Mouse (Mus musculus): ENCODE data around the gene Slc25a25.

The Slc25a25 gene

DNA sequence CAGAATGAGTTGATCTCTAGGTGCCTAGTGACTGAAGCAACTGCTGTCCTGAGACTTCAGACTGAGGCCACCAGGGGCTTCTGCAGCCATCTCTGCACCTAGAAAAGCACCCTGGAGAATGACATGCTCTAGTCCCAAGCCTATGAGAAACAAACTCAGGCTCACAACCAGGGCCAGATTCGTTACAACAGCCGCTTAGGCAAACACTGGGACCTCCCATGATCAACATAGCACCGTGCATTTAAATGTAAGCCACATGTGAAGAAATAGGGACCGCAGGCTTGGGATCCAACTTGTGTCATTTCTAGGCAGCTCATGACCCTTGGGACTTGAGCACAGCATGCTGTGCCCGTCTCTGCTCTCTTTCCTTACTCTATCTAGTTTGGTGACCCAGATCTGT lies 23.5 kb downstream of the Slc25a25 start:
- DNase-seq, result no peak

DNA sequence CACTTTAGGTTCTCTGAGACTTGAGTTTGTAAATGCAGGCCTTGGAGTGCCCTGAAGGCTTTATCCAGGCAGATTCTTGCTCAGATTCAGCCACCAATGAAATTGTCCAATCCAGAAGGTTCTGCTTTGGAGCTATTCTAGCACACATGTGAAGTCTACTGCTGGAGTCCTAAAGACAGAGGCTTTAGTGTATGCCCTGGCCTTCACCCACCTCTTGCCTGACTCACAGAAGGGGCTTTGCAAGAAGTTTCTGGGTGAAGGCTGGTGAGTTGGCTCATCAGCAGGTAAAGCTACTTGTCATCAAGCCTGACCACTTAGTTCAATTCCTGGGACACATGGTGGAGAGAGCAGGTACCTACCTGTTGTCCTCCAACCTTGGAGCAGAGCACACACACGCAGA lies 25.1 kb downstream of the Slc25a25 start:
- DNase-seq, result no peak

DNA sequence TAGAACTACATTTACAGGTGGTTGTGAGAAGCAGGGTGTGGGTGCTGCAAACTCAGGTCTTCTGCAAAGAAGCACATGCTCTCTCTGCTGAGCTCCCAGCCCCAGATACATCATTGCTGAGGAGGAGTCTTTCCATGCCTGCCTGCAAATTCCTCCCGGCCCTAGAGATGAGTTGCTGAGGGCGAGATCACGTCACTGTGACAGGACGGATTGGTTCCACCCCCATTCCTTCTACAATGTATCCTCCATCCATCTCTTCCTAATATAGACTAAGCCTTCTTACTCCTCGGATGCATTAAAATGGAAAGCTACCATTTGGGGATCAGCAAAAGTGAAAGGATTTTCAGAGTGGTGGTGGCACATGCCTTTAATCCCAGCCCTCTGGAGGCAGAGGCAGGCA lies 25.7 kb downstream of the Slc25a25 start:
- peak; percentile 71 for DNase-seq

DNA sequence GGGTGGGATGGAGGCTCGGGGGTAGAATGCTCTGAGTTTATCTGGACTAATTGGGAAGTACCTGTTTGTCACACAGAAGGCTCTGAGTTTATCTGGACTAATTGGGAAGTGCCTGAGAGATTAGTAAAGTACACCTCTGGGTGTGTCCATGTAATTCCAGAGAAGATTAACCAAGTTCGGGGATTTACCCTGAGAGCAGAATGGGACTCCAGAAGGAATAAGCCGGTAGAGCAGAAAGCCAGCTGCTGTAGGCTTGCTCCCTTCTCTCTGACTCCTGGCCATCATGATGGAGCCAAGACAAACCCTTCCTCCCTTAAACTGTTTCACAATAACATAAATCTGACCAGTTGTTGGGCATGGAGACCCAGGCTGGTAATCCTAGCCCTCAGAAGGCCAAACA lies 26.4 kb downstream of the Slc25a25 start:
- DNase-seq, result no peak

DNA sequence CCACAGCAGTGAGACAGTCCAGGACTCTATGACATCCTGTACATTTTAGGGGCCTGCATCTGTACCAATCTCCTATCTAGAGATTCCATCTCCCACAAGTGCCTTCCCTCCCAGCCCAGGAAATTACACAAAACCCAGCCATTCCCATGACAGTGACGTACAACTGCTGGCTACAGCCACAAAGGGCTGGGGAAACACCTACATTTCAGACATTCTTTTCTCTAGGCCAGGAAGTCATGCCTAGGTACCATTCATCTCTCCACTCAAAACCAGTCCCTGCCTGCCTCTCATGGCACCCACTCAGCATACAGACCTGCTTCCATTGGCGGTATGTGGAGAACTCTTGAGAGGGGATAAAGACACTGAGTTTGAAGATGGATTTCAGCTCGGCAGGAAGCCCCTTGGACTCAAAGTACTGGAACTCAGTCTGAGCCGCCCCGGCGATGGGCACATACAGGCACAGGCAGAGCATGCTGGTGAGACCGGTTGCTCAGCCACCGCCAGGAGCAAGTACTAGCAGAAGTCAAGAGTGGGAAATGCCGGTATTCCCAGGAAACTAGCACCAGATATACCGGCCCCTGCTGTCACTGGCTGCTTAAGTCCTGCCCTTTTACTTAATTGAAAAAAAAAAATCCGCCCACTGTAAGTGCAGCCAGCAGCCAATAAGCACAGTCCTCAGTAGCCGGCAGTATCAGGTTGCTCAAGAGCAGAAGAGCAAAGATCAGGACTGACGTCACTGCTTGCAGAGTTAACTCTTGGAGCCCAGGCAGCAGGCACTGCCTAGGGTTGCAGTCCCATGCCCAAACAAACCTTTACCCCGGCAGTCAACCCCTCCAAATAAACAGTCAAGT lies 27.5 kb downstream of the Slc25a25 start:
- DNase-seq, result peak; percentile 51

DNA sequence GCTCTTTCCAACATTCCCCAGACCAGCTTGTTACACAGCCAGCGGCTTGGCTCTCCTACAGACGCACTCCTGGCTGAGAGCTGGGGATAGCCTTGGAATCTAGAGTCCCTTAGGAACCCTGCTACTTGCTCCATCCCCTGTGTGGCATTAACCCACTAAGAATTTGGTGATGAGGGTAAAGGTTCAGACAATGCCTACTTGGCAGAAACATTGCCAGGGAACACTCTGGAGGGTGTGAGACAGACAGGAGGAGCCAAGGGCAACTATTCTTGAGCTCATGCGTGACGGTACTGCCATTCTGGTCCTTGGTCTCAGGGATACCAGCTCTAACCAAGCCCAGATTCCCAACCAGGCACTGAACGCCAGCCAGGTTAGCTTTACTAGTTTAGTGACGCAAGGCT lies 29.4 kb downstream of the Slc25a25 start:
- no peak for DNase-seq

DNA sequence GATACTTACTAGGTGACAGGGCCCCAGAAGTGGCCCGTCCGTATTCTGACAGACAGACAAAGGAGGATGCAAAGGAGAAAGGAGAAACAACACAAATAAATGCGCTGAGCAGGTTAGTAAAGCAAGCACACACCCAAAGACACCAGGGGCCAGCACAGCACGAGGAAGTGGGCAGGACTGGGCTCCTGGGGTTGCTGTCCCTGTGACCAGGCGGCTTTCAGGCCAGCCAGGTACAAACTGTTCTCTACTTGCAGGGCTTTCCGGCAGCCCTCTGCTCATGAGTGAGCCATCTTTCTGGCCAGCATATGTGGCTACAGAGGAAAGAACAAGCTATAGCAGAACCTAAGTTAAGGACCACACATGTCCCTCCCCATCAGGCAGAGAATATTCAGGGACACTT lies 30.6 kb downstream of the Slc25a25 start:
- no peak for DNase-seq

DNA sequence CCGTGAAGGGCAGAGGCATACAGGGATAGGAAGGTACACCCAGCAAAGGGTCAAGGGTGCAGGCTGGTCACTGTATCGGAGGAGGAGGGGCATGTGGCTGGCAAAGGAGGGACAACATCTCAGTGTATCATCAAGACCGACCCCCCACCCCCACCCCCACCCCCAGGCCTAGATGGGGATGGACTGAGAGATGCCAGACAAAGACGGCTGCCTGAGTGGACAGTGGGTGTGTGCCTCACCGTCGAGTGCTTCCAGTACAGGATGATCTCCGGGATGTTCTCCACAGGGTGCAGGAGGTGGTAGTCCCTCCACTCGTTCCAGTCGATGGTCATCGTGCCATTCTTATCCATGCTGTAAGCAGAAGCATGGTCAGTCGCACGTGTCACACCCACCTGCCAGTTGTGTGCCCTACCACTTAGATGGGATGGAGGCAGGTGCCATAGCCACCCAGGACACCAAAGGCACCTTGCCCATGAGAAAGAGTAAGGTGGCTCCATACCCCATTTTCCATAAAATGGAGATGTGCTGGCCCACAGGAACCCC lies 31.1 kb downstream of the Slc25a25 start:
- no peak for DNase-seq

DNA sequence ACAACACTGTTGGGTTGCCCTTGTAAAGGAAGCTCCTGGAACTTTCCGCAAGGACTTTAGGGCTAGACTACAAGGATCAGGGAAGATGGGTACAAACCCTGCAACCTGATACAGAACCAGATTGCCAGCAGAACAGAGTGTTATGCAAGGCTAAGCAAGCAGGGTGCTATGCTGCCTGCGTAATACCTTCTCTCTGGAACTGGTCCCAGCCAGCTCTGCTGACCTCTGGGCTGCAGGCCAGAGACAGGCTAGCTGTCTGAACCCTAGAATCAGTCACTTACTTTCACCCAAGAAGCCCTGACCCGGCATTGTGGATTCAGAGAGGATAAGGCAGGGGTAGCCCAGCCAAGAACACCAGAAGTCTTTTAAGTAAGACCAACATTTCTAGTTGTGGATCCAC lies 31.9 kb downstream of the Slc25a25 start:
- DNase-seq, result no peak

DNA sequence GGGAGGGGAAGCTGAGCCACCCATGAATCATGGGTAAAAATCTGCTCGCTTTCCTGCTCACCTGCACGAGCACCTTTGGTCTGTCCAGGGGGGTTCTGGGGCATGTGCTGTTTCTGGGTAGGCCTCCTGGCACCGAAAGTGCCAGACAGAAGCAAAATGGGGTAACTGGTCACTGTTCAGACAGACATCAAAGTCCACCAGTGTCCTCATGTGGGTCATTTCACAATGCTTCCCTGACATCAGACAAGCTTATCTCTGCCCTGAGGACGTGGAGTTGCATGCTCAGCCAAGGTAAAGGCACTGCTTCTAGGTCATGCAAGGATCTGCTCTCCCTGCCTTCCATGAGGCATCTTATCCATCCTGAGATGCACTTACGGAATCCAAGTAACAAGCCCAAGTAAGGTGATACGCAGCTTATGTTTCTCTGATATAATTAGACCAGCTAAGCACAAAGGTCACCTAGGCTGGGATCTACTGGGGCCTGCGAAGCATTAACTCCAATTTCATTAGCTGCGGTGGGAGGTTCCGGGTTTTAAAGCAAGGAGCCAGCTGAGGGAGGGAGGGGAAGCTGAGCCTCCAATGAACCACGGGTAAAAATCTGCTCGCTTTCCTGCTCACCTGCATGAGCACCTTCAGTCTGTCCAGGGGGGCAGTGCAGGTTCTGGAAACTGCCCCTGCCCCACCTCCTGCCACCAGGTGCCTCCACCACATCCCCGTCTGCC lies 32.7 kb downstream of the Slc25a25 start:
- no peak for DNase-seq

DNA sequence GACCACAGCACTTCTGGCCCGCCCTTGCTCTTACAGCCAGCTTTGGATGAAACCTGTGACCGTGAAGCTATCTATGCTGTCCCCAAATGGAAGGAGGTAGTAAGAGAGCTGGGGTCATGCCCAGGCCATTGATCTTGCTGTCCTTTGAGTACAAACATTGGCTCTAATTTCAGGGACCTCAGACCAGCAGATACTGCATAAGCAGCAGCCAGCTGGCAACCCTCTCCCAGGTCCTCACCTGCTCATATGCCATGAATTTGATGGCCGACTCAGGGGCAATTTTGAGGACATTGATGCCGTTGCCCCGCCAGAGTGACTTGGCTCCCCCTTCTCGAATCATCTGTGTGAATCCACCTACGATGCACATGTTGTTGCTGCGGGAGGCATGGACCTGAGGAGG lies 33.8 kb downstream of the Slc25a25 start:
- no peak for DNase-seq

DNA sequence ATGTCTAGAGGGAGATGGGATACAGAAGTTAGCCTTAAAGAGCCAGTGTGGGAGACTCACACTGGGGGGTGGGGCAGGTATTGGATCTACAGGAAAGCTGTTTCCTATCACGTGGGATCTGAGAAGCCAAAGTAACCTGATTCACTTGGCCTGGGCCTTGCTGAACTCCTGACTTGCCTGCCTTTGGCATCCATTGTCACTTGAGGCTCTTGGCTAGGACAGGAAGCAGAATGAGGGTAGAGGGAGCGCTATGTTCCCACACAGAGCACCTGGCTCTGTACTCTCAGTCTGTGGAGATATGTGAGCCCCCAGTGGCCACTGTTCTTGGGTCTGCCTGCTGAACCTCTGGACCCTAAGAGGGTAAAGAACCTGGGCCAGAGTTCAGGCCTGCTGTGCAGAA lies 34.7 kb downstream of the Slc25a25 start:
- no peak for DNase-seq

DNA sequence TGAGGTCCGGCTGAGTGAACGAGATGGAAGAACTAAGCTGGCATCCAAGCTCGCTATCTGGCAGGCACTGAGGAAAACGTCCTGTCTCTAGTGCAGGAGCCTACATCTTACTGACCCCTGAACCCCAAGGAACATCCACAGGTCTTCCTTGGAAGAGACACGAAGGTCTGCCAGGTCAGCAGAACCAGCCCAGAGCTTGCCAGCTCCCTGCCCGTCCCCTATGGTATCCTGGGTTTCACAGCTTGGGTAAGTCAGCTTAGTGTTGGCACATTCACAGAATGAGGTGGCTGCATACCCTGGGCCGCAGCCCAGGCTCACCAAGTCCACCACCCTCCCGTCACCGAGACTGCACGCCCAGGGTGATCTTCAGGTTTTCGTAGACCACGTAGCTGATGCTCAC lies 35.4 kb downstream of the Slc25a25 start:
- no peak for DNase-seq

DNA sequence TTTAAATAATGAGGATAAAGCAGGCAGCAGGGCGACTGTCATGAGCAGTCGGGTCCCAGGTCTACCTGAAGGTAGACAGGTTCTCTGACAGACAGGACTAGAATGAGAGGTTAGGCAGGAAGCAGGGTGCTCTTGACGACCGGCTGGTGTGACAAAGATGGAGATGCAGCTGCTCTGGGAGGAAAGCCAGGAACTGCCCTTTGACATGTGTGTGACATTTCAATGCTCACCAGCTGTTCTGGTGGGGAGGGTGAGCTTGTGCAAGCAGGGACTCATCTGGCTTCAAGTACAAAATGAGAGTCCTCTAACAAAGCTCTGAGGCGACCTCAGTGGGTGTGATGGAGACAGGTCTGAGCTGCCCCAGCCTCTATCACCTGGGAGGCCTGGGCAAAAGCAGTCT lies 37.3 kb downstream of the Slc25a25 start:
- no peak for DNase-seq

DNA sequence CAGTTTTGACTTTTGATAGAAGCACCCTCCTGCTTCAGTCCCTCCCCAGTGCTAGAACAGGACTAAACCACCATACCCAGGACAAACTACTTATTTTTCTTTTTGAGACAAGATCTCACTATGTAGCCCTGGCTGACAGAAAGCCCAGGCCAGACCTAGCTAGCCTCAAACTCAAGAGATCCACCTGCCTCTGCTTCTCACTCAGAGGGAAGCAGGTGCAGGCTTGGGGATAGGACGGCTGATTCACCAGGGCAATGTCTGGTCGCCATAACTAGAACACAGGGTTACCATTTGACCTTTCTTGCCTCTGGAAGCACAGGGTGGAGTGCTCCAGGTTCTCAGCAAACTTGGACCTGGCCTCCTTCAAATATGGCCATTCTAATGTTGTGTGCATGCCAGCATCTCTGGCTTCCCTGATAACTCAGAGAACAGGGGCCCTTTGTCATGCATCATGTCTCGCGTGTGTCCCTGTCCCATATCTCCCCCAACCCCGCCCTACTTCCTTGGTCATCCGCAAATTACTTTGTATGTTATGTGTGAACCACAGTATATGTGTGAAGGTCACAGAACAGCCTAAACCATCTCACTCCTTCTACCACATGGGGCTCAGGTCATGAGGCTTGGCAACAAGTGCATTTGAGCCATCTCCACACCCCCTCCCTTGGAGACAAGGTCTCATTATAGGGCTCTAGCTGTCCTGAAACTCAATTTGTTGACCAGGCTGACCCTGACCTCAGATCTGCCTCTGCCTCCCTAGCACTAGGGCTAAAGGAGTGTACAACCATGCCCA lies 38.3 kb downstream of the Slc25a25 start:
- no peak for DNase-seq

DNA sequence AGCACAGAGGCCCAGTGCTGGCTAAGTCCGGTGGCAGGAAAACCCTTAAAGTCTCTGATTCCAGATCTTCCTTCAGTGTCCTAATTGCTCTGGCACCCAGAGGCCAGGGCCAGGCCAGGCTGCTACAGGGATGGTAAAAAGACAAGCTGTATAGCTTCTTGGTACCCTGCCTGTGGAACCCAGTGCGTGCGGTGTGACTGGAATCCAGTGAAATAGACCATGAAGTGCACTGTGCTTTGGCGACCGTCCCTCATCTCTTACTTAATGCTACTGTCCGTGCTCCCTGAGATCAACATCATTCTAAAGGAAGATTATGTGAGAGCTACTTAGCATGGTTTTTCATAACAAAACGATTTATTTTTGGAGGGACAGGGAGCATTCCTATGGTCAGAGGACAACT lies 39.8 kb downstream of the Slc25a25 start:
- DNase-seq, result no peak

DNA sequence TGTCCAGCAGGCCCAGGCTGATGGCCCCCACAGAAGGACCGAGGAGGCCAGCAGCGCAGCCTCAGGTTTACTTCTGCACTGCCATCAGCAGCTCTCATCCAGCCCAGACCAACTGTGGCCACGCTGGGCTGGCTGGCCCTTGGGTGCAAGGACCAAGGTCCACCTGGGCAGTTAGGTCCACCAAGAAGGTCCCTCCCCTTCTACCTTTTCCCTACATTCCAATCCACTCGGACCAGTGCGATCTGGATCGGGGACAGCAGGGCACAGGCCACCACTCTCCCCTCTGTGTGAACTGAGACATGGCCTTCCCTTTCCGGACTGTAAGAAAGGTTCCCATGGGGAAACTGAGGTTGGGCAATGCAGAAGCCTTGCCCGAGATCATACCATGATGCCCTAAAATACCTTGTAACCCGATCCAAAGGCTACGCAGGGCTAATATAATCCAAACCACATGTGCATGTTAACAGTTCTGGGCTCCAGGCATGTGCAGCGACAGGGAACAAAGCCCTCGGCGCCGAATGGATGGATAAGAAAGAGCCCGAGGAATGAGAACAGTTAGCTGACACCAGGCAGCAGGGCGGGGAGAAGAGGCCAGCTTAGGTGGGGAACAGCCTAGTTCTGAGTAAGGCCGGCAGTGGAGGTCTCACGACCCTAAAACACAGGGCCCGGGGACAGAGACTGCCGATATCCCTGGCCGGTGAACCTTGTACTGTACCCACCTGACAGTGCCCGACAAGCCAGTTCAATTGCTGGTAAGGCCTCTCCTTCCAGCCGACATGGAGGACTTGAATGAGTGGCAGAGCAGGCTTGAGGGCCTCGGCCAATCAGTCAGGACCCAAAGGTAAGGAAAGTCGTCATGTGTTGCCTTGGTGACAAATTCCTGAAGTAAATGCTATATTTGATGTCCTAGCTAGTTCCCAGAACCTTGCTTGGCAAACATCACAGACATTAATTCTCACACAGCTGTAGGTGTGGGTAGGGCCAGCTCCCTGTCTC lies 42.5 kb downstream of the Slc25a25 start:
- DNase-seq, result no peak

DNA sequence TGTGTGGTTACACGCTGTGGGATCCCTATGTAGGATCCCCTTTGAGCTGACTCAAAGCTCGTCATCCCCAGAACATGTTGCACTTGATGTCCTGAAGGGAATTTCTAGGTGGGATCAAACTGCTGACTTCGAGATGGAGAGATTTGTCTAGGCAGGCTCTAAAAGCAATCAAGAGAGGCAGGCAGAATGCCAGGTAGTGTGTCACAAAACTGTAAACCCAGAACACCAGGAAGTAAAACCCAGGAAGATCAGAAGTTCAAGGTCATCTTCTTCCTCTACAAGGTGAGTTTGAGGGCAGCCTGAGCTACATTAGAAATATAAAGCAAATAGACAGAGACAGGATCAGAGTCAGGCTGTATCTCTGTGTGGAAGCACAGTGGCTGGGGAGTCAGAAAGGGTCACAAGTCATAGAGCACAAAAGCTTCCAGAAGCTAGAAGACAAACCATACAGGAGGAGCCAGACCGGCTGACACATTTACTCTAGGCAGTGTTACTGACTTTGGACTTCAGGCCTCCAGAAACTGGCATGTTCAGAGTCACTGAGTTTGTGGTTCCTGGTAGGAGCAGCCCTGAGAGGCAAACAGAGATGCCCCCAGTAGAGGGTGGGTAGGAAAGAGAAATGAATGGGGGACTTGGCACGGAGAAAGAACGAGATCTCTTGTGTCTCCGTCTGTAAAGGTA lies 44.0 kb downstream of the Slc25a25 start:
- no peak for DNase-seq

DNA sequence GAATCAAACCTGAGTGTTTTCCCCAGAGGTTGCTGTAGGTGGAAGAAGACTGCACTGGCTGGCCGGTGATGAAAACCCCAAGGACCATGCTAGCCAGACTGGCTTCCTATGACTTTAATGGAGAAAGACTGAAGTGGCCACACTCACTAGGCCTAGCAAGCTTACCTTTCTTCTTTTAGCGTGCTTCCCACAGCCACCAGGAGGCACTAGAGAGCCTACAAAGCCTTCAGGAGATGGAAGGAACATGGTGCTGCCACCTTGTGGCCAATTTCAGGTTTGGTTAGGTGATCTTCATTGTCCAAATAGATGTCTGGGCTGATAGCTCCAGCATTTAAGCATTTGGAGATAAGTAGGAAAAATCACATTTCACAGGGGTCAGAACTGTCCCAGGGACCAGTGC lies 46.6 kb downstream of the Slc25a25 start:
- peak; percentile 92 for DNase-seq

DNA sequence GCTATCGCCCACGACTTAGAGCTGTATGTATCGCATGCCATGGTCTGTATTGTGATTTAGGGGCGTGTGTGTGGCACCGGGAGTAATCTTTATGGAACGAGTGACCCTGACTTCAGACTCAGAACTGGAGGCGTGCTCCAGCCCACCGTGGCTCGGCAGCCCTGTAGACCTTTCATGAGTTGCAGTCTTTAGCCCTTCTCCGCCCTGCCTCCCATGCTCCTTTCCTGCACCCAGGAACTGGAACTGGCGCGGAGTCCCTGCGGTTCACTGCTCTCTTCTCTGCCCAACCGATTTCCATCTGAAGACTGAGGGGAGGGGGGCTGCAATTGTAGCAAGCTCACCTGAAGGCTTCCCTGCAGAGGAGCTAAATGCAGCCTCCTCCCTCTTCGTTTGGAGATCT lies 54.5 kb downstream of the Slc25a25 start:
- DNase-seq, result no peak

DNA sequence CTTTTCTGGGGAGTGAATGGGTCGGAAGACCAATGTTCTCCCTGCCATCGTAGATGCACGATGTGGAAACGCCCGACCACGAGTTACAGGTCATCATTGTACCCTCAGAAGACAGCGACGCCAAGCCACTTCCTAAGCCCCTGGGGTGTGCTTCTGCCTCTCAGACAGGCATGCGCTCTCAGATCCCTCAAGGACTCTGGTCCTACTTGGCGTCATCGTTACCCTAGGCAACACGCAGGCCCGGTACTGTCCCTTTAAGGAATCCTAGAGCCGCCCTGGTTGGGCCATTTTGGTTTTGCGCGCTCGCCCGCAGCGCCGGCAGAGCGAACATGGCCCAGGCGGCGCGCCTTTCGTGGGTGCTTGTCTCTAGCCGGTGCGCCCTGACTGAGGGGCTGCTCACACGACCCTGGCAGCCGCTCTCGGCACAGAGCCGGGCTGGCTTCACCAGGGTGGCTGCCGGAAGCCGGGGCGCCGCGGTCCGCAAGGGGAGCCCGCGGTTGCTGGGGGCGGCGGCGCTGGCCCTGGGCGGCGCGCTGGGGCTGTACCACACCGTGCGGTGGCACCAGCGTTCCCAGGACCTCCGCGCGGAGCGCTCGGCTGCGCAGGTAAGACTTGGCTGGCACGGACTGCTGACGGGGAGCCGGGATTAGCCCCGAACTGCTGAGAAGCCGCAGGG lies 55.2 kb downstream of the Slc25a25 start:
- peak; percentile 95 for DNase-seq
